Mouse (Mus musculus) heart, embryonic 15.5 days (tissue): ENCODE measurements around the gene Nfix. TPM values are rescaled to one million over a fixed set of nuclear protein-coding genes. Genes with fewer than 3 reads are reported as not detected.

Experiments used
- ATAC-seq: fragments of 200-750 bp; cut with Nextera tagmentation; replicated peaks from 2 replicates; pipeline ENCODE4 v1.8.0; 2017; ENCODE audit warnings: low read depth, moderate TSS enrichment; ENCODE audit not compliant: insufficient number of reproducible peaks, insufficient read depth, low FRiP score
- H3K27ac ChIP-seq: fragments of 300-500 bp; sonication (generic); 2 replicates; pipeline ENCODE4 v1.5.1; 2015; ENCODE audit warnings: mild to moderate bottlenecking, inconsistent platforms
- H3K27me3 ChIP-seq: fragments of 300-500 bp; sonication (generic); 2 replicates; pipeline ENCODE4 v1.6.1; 2015; ENCODE audit warnings: inconsistent platforms
- H3K36me3 ChIP-seq: fragments of 300-500 bp; sonication (generic); 2 replicates; pipeline ENCODE4 v1.6.1; 2015; ENCODE audit warnings: mild to moderate bottlenecking, inconsistent platforms
- H3K4me1 ChIP-seq: fragments of 300-500 bp; sonication (generic); replicated peaks from 2 replicates; pipeline ENCODE4 v1.6.1; 2015; ENCODE audit warnings: inconsistent platforms
- H3K4me2 ChIP-seq: fragments of 300-500 bp; sonication (generic); 2 replicates; pipeline ENCODE4 v1.6.1; 2015; ENCODE audit warnings: inconsistent platforms, mild to moderate bottlenecking, moderate library complexity
- H3K4me3 ChIP-seq: fragments of 300-500 bp; sonication (generic); 2 replicates; pipeline ENCODE4 v1.5.1; 2015; ENCODE audit warnings: mild to moderate bottlenecking, inconsistent platforms
- H3K9ac ChIP-seq: fragments of 300-500 bp; sonication (generic); 2 replicates; pipeline ENCODE4 v1.6.1; 2015; ENCODE audit warnings: mild to moderate bottlenecking, inconsistent platforms
- H3K9me3 ChIP-seq: fragments of 300-500 bp; sonication (generic); replicated peaks from 2 replicates; pipeline ENCODE4 v1.6.1; 2016; ENCODE audit warnings: inconsistent platforms
- WGBS: fragments of 180-500 bp; shearing (Covaris S2); methylation state at CpG from one replicate; pipeline ENCODE4 v1.1.7; 2015; ENCODE audit warnings: mixed read lengths; 5-methylcytosine and 5-hydroxymethylcytosine counted together
- polyA plus RNA-seq: library from polyadenylated mRNA; unstranded; fragments of >200 nt; fragmentation: Nextera tagmentation; extraction: Ambion mirVana; gene quantifications from 2 replicates; pipeline ENCODE4 v1.2.1, GENCODE M21; 2015

The Nfix gene
- polyA plus RNA-seq, 1 experiment from 2014 or later: 15.0 TPM

- no peaks in the 10 kb centered on the region for H3K27me3 ChIP-seq
- WGBS: 60% methylated on average over 13 of the region's 13 CpGs
- no peaks in the 10 kb centered on the region for H3K9me3 ChIP-seq
- no peak overlapping the region for H3K4me3 ChIP-seq
- no peak overlapping the region for H3K4me2 ChIP-seq
- no peak for ATAC-seq
- peaks cover 92% of the 10 kb centered on the region for H3K4me1 ChIP-seq
- peak overlapping the region; percentile 82 for H3K27ac ChIP-seq
- H3K9ac ChIP-seq: no peak overlapping the region
- H3K36me3 ChIP-seq: no peaks in the 10 kb centered on the region
These were observed 59.0 kb downstream of the Nfix start for GRCm38 (mm10) chr8:84740895-84741843.

- Histone ChIP-seq H3K4me2 (no peak overlapping the region), H3K9me3 (no peaks in the 10 kb centered on the region), H3K4me1 (peaks cover 91% of the 10 kb centered on the region), H3K27ac (peak overlapping the region; percentile 64), H3K36me3 (no peaks in the 10 kb centered on the region), H3K4me3 (no peak overlapping the region), H3K9ac (no peak overlapping the region), H3K27me3 (no peaks in the 10 kb centered on the region)
- WGBS: 29% methylated on average over 1 of the region's 1 CpGs
- no peak for ATAC-seq
These were observed 60.8 kb downstream of the Nfix start for GRCm38 (mm10) chr8:84739401-84739742.

GRCm38 (mm10) chr8:84738715-84739400, 61.3 kb downstream of the Nfix start:
- Histone ChIP-seq H3K36me3 (no peaks in the 10 kb centered on the region), H3K9me3 (no peaks in the 10 kb centered on the region), H3K9ac (no peak overlapping the region), H3K4me1 (peaks cover 91% of the 10 kb centered on the region), H3K4me2 (no peak overlapping the region), H3K27me3 (no peaks in the 10 kb centered on the region), H3K27ac (peak overlapping the region; percentile 64), H3K4me3 (no peak overlapping the region)
- no peak for ATAC-seq
- WGBS: 80% methylated on average over 10 of the region's 10 CpGs

GRCm38 (mm10) chr8:84738266-84738665, 61.9 kb downstream of the Nfix start:
- no peak for ATAC-seq
- H3K4me2 ChIP-seq: peak overlapping the region; percentile 56
- H3K9me3 ChIP-seq: no peaks in the 10 kb centered on the region
- H3K4me3 ChIP-seq: no peak overlapping the region
- 34% methylated on average over 10 of the region's 10 CpGs for whole genome bisulfite sequencing
- peak overlapping the region; percentile 35; the same call in 1 of the 2 replicates for H3K9ac ChIP-seq
- H3K36me3 ChIP-seq: no peaks in the 10 kb centered on the region
- no peaks in the 10 kb centered on the region for H3K27me3 ChIP-seq
- H3K27ac ChIP-seq: peak overlapping the region; percentile 64; the same call in 1 of the 2 replicates
- H3K4me1 ChIP-seq: peaks cover 91% of the 10 kb centered on the region

- Histone ChIP-seq H3K9ac (peak overlapping the region; percentile 32; the same call in 1 of the 2 replicates), H3K36me3 (no peaks in the 10 kb centered on the region), H3K4me3 (peak overlapping the region; percentile 27), H3K27me3 (no peaks in the 10 kb centered on the region), H3K4me1 (peaks cover 91% of the 10 kb centered on the region), H3K27ac (peak overlapping the region; percentile 6; the same call in 1 of the 2 replicates), H3K4me2 (peak overlapping the region; percentile 56), H3K9me3 (no peaks in the 10 kb centered on the region)
- 4% methylated on average over 16 of the region's 16 CpGs for WGBS
- 0 out of 2 replicates have a peak, but pooled peaks have one; percentile 20 for ATAC-seq
These were observed 62.5 kb downstream of the Nfix start for GRCm38 (mm10) chr8:84737608-84738007.

GRCm38 (mm10) chr8:84736521-84736920, 63.6 kb downstream of the Nfix start:
- H3K4me1 ChIP-seq: peaks cover 91% of the 10 kb centered on the region
- no peak overlapping the region for H3K27ac ChIP-seq
- ATAC-seq: no peak
- H3K4me2 ChIP-seq: no peak overlapping the region
- H3K9me3 ChIP-seq: no peaks in the 10 kb centered on the region
- 94% methylated on average over 4 of the region's 4 CpGs for whole genome bisulfite sequencing
- no peaks in the 10 kb centered on the region for H3K36me3 ChIP-seq
- 0 out of 2 replicates have a peak overlapping the region, but pooled peaks have one; percentile 30 for H3K9ac ChIP-seq
- no peak overlapping the region for H3K4me3 ChIP-seq
- H3K27me3 ChIP-seq: no peaks in the 10 kb centered on the region

- Histone ChIP-seq H3K27me3 (no peaks in the 10 kb centered on the region), H3K27ac (peak overlapping the region; percentile 35), H3K4me2 (no peak overlapping the region), H3K4me1 (peaks cover 93% of the 10 kb centered on the region), H3K36me3 (no peaks in the 10 kb centered on the region), H3K4me3 (no peak overlapping the region), H3K9ac (peak overlapping the region; percentile 30; the same call in 1 of the 2 replicates), H3K9me3 (no peaks in the 10 kb centered on the region)
- no peak; the same call in 1 of the 2 replicates for ATAC-seq
- WGBS: 44% methylated on average over 2 of the region's 2 CpGs
These were observed 64.5 kb downstream of the Nfix start for GRCm38 (mm10) chr8:84735597-84735996.

GRCm38 (mm10) chr8:84734680-84735079, 65.5 kb downstream of the Nfix start:
- no peak overlapping the region for H3K9ac ChIP-seq
- no peaks in the 10 kb centered on the region for H3K36me3 ChIP-seq
- H3K27ac ChIP-seq: no peak overlapping the region
- whole genome bisulfite sequencing: 78% methylated on average over 2 of the region's 2 CpGs
- no peak overlapping the region for H3K4me3 ChIP-seq
- no peaks in the 10 kb centered on the region for H3K27me3 ChIP-seq
- no peak for ATAC-seq
- H3K9me3 ChIP-seq: no peaks in the 10 kb centered on the region
- H3K4me1 ChIP-seq: peaks cover 93% of the 10 kb centered on the region
- no peak overlapping the region for H3K4me2 ChIP-seq

- Histone ChIP-seq H3K4me1 (peaks cover 92% of the 10 kb centered on the region), H3K9ac (no peak overlapping the region), H3K27ac (no peak overlapping the region), H3K4me3 (no peak overlapping the region), H3K27me3 (no peaks in the 10 kb centered on the region), H3K36me3 (no peaks in the 10 kb centered on the region), H3K4me2 (no peak overlapping the region), H3K9me3 (no peaks in the 10 kb centered on the region)
- 85% methylated on average over 6 of the region's 6 CpGs for WGBS
- no peak for ATAC-seq
These were observed 66.2 kb downstream of the Nfix start for GRCm38 (mm10) chr8:84733959-84734358.

- Histone ChIP-seq H3K4me1 (peaks cover 91% of the 10 kb centered on the region), H3K36me3 (no peaks in the 10 kb centered on the region), H3K9ac (peak overlapping the region; percentile 36; the same call in 1 of the 2 replicates), H3K4me2 (no peak overlapping the region), H3K4me3 (no peak overlapping the region), H3K27me3 (no peaks in the 10 kb centered on the region), H3K27ac (peak overlapping the region; percentile 80), H3K9me3 (no peaks in the 10 kb centered on the region)
- no peak for ATAC-seq
- WGBS: 31% methylated on average over 6 of the region's 6 CpGs
These were observed 67.1 kb downstream of the Nfix start for GRCm38 (mm10) chr8:84732996-84733395.

GRCm38 (mm10) chr8:84732545-84732944, 67.6 kb downstream of the Nfix start:
- 41% methylated on average over 5 of the region's 5 CpGs for WGBS
- no peak overlapping the region for H3K4me2 ChIP-seq

More at GRCm38 (mm10) chr8:84732545-84732944, 67.6 kb downstream of the Nfix start:
- peak overlapping the region; percentile 80 for H3K27ac ChIP-seq
- H3K4me3 ChIP-seq: no peak overlapping the region
- no peaks in the 10 kb centered on the region for H3K27me3 ChIP-seq
- H3K9ac ChIP-seq: no peak overlapping the region
- no peak for ATAC-seq
- peaks cover 90% of the 10 kb centered on the region for H3K4me1 ChIP-seq
- no peaks in the 10 kb centered on the region for H3K36me3 ChIP-seq
- no peaks in the 10 kb centered on the region for H3K9me3 ChIP-seq
